ENCODE assay signal across 8 mouse cellular contexts in the genomic region with DNA sequence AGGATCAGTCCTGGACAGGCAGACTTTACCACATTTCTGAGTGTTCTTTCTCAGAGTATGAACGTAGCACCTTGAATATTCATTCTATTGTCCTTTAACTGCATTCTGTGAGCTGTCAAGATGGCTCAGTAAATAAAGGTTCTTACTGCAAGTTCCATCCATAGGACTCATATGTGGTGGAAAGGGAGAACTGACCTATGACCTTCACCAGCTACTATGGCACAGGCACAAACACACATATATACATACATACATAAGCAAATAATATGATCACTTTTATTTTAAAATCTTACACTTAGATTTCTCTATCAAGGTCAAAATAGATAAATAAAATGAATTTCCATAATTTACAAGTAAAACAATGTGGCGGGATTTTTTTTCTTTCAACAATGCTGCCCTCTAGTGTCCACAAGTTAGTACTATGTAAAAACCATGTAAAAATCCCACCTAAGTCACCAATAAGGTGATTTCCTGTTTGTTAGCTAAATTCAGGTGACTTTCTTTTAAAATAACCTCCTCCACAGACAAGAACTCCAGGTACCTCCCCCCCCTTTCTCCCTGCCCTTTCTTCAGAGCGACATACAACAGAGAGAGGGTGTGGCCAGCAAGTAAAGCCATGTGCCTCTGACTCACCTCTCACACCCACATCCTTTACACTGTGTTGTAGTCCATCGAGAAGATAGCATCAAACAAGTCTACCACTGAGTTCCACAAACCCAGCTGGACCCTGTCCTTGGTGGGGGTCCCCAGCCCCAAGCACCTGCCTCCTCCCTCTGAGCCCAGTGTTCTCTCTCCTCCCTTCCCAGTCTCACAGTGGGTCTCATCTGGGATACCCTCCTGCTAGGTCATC. TPM values are rescaled to one million over a fixed set of nuclear protein-coding genes. Genes with fewer than 3 reads are reported as not detected.
DNase-seq lines count a peak whose midpoint lies in the region; ATAC-seq lines count a peak whose summit lies in the region.

No protein-coding gene starts in this region.

- H3K27me3 ChIP-seq in neural tube, embryonic 11.5 days (ENCODE audit: control insufficient read depth, insufficient read depth, low read length): no peaks in the 10 kb centered on the region
- no peaks in the 10 kb centered on the region for H3K27me3 ChIP-seq in neural tube, embryonic 14.5 days (ENCODE audit: control insufficient read depth, insufficient read depth, low read length)

- H3K4me2 ChIP-seq in neural tube, embryonic 11.5 days (ENCODE audit: low read depth): no peak overlapping the region
- H3K4me2 ChIP-seq in neural tube, embryonic 14.5 days (ENCODE audit: low read depth, low read length): no peak overlapping the region

- no peaks in the 10 kb centered on the region for H3K4me1 ChIP-seq in neural tube, embryonic 11.5 days (ENCODE audit: control insufficient read depth, insufficient read depth, low read length)
- H3K4me1 ChIP-seq in neural tube, embryonic 14.5 days (ENCODE audit: control insufficient read depth, insufficient read depth, low read length): no peaks in the 10 kb centered on the region

- no peak overlapping the region for H3K9ac ChIP-seq in neural tube, embryonic 11.5 days (ENCODE audit: low read length)
- no peak overlapping the region for H3K9ac ChIP-seq in neural tube, embryonic 14.5 days (replicated peaks; ENCODE audit: low read depth, low read length)

- 0 out of 2 replicates have a peak, but pooled peaks have one; percentile 18 for ATAC-seq in neural tube, embryonic 11.5 days (ENCODE audit: insufficient read depth, low FRiP score, low TSS enrichment)
- ATAC-seq in neural tube, embryonic 14.5 days (ENCODE audit: low read depth): peak; percentile 39; the same call in 1 of the 2 replicates

- peak; percentile 65 for DNase-seq in embryo, embryonic 10.5 days (ENCODE audit: low spot score)
- DNase-seq in embryo, embryonic 9.5 days (ENCODE audit: extremely low spot score): no peak
- no peak for DNase-seq in neural tube, embryonic 11.5 days (ENCODE audit: low spot score)
- no peak for DNase-seq in neural tube, embryonic 10.5 days (ENCODE audit: extremely low spot score, low spot score)
- DNase-seq in induced T-regulatory cell, adult 2 months (ENCODE audit: low read depth): peak; percentile 52
- no peak for DNase-seq in Muller cell, postnatal 12 days (ENCODE audit: inconsistent ontology term)
- DNase-seq in left cerebral cortex, adult 18-20 months (ENCODE audit: low spot score in 2 of 2): no peak

- H3K27ac ChIP-seq in neural tube, embryonic 11.5 days (ENCODE audit: low read depth, low read length): no peak overlapping the region
- H3K27ac ChIP-seq in neural tube, embryonic 14.5 days (ENCODE audit: low read depth, low read length): no peak overlapping the region

- H3K36me3 ChIP-seq in neural tube, embryonic 11.5 days (ENCODE audit: control insufficient read depth, insufficient read depth, low read length): no peaks in the 10 kb centered on the region
- no peaks in the 10 kb centered on the region for H3K36me3 ChIP-seq in neural tube, embryonic 14.5 days (ENCODE audit: control insufficient read depth, insufficient read depth, low read length)

- 53% methylated on average over 4 of the region's 4 CpGs for WGBS in neural tube, embryonic 11.5 days
- 61% methylated on average over 4 of the region's 4 CpGs for WGBS in neural tube, embryonic 14.5 days

- H3K4me3 ChIP-seq in neural tube, embryonic 11.5 days (ENCODE audit: low read depth, low read length): no peak overlapping the region
- H3K4me3 ChIP-seq in neural tube, embryonic 14.5 days (ENCODE audit: low read depth, low read length): no peak overlapping the region

- H3K9me3 ChIP-seq in neural tube, embryonic 11.5 days (ENCODE audit: control insufficient read depth, low read length): no peaks in the 10 kb centered on the region
- no peaks in the 10 kb centered on the region for H3K9me3 ChIP-seq in neural tube, embryonic 14.5 days (ENCODE audit: control insufficient read depth, low read length)

RNA-seq across cellular contexts. Expression of a gene that starts 39.9 kb away (rescaled TPM):
- polyA plus RNA-seq in neural tube, embryonic 11.5 days (2014; fragmentation: Nextera tagmentation; extraction: Ambion mirVana): 269 and 271 TPM in 2 replicates
- polyA plus RNA-seq in neural tube, embryonic 14.5 days (2014; fragmentation: Nextera tagmentation; extraction: Ambion mirVana): 160 and 192 TPM in 2 replicates
- 10 to 100 TPM; 90.2 to 91.3 TPM for total RNA-seq in left cerebral cortex, adult 18-20 months (2021)

Comparison
In these comparisons a context has a peak if more than half of its experiments do, and no peak if none do; other contexts are left out.
1. DNase-seq: peak in embryo, embryonic 10.5 days (single experiment) and induced T-regulatory cell, adult 2 months (single experiment); none in embryo, embryonic 9.5 days (single experiment), neural tube, embryonic 11.5 days (single experiment), neural tube, embryonic 10.5 days (single experiment), Muller cell, postnatal 12 days (single experiment) and left cerebral cortex, adult 18-20 months (0 of 2).